Mouse (Mus musculus) olfactory bulb, adult 2 months (tissue): ENCODE data around the gene Fn3k. TPM values are rescaled to one million over a fixed set of nuclear protein-coding genes. Genes with fewer than 3 reads are reported as not detected.

Source experiments
- H3K27ac ChIP-seq: fragments of 200-500 bp; 2 replicates; pipeline ENCODE4 v1.5.1; 2012; ENCODE audit warnings: low read depth, low read length; ENCODE audit not compliant: insufficient read depth
- H3K4me1 ChIP-seq: fragments of 200-500 bp; 2 replicates; pipeline ENCODE4 v1.6.1; 2012; ENCODE audit warnings: low read length; ENCODE audit not compliant: control insufficient read depth, insufficient read depth
- H3K4me3 ChIP-seq: fragments of 200-500 bp; 2 replicates; pipeline ENCODE4 v1.5.1; 2012; ENCODE audit warnings: mild to moderate bottlenecking, low read depth, low read length, moderate library complexity; ENCODE audit not compliant: insufficient read depth
- CTCF ChIP-seq: fragments of 200-500 bp; IDR thresholded peaks from 2 replicates; pipeline ENCODE4 v1.5.1; 2012; ENCODE audit warnings: low read depth, mild to moderate bottlenecking, low read length, moderate library complexity; ENCODE audit not compliant: insufficient read depth
- POLR2A ChIP-seq: fragments of 200-500 bp; IDR thresholded peaks from 2 replicates; pipeline ENCODE4 v1.6.1; 2012; ENCODE audit warnings: mild to moderate bottlenecking, low read depth, low read length, moderate library complexity; ENCODE audit not compliant: insufficient read depth
- WGBS: fragments of 180-500 bp; shearing (Covaris S2); methylation state at CpG from one replicate; pipeline ENCODE4 v1.1.7; 2018; 5-methylcytosine and 5-hydroxymethylcytosine counted together
- polyA plus RNA-seq: library from polyadenylated mRNA; stranded (reverse); fragments of >200 nt; gene quantifications from 2 replicates; pipeline ENCODE4 v1.2.4, GENCODE M21; 2012; ENCODE audit warnings: low replicate concordance; ENCODE audit not compliant: missing spikeins, insufficient read depth, insufficient read length

The Fn3k gene
- polyA plus RNA-seq, 1 experiment = not detected

DNA sequence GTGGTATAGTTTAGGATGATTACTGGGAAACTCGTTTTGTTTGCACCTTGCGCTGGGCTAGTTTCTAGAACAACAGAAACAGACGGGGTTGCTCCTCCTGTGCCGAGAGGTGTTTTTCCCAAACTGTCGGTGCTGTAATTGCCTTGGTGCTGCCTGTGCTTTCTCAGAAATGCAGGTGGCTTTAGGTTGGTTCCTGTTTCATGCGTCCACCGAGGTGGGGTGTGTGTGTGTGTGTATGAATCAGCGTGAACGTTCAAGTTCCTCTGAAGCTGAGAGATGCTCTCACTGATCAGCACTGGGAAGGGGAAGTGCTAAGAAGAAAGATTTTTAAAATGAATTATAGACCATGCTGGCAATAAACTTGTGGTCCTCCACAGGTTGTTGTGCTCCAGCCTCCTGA, 51.2 kb downstream of the Fn3k start:
- Histone ChIP-seq H3K4me3 (no peak overlapping the region), H3K27ac (no peak overlapping the region), H3K4me1 (peaks cover 4% of the 10 kb centered on the region; the same call in 1 of the 2 replicates)
- TF ChIP-seq CTCF (no peak), POLR2A (no peak)
- 80% methylated on average over 9 of the region's 9 CpGs for WGBS

DNA sequence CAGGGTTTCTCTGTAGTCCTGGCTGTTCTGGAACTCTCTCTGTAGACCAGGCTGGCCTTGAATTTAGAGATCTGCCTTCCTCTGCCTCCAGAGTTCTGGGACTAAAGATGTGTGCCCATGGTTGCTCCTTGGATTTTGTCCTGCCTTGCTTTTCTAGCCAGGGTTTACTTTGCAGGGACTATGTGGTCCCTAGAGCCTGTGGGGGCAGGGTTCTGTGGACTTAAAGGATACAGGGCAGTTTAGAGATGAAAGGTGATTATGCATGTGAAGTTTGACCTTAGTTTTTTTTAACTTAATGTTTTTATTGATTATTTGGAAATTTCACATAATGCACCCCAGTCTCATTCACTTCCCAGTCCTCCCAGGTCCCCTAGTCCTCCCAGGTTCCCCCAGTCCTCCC, 55.9 kb downstream of the Fn3k start:
- Histone ChIP-seq H3K27ac (no peak overlapping the region), H3K4me3 (no peak overlapping the region), H3K4me1 (peaks cover 2% of the 10 kb centered on the region; the same call in 1 of the 2 replicates)
- no peak for TF ChIP-seq CTCF

Other genes with a start within 250 kb of the Fn3k start
- not detected in 2 replicates for gene Hexdc, start 230.5 kb upstream of the Fn3k start, polyA plus RNA-seq
- not detected in 2 replicates for gene Ogfod3, start 230.2 kb upstream of the Fn3k start, polyA plus RNA-seq
- not detected in 2 replicates for gene Cybc1, start 205.6 kb upstream of the Fn3k start, polyA plus RNA-seq
- not detected in 2 replicates for gene Narf, start 197.7 kb upstream of the Fn3k start, polyA plus RNA-seq
- not detected in 2 replicates for gene Foxk2, start 174.9 kb upstream of the Fn3k start, polyA plus RNA-seq
- gene Wdr45b, start 80.5 kb upstream of the Fn3k start, polyA plus RNA-seq = not detected in 2 replicates
- not detected in 2 replicates for gene Rab40b, start 46.7 kb upstream of the Fn3k start, polyA plus RNA-seq
- not detected in 2 replicates for gene Fn3krp, start 13.5 kb upstream of the Fn3k start, polyA plus RNA-seq
- gene Tbcd, start 17.0 kb downstream of the Fn3k start, polyA plus RNA-seq = not detected in 2 replicates
- gene Zfp750, start 84.4 kb downstream of the Fn3k start, polyA plus RNA-seq = not detected in 2 replicates
- not detected in 2 replicates for gene B3gntl1, start 238.2 kb downstream of the Fn3k start, polyA plus RNA-seq